Mouse (Mus musculus) heart, postnatal 4 days (tissue): ENCODE measurements around the gene Hnrnpul1. TPM values are rescaled to one million over a fixed set of nuclear protein-coding genes. Genes with fewer than 3 reads are reported as not detected.
"Not testable (repeated sequence)": the region's sequence is repeated elsewhere in the genome, so short reads cannot be mapped to it uniquely, and the experiment has no call there.

Experiments
- DNase-seq: peaks from one replicate; pipeline ENCODE4 v3.0.0; 2021
- total RNA-seq, 2 experiments: library from RNA; stranded (reverse); gene quantifications; 2 replicates each; pipeline ENCODE4 v1.2.3; 2021

The Hnrnpul1 gene
- 100 to 1,000 TPM; 147 to 149 TPM for total RNA-seq

DNA sequence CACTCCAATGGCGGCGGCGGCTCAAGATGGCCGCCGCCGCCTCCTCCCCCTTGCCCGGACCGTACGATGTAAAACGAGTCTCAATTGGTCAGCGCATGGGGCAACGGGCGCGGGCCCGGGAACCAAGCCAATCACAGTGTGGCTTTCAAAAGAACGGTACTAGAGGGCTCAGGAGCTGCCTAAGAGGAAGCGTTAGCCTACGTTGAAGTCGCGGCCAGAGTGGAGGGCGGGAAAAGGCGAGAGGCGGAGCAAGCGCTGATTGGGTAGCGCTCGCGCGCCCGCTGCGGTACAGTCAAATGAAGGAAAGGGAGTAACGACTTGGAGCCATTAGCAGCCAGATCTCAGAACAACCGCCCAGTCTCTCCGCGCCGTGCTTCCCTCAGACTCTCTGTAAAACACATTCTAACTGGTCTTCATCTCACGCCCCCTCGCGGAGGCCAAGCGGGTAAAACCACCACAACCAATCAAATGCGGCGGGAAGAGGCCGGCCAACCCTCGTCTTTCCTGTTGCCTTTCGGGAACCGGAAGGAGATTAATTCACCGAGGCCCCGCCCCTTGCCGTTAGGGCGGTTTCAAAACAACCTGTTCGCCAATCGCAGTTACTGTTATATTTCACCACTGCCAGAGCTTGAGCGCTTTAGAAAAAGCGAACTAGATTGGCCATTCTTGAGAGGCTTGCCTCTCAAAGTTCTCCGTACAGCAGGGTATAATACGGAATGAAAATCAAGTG, at the start of gene Hnrnpul1:
Hnrnpul1 (minus strand) TSS at position 20 of the 730 bp plus-strand sequence.
- DNase-seq, result peak; percentile 99

DNA sequence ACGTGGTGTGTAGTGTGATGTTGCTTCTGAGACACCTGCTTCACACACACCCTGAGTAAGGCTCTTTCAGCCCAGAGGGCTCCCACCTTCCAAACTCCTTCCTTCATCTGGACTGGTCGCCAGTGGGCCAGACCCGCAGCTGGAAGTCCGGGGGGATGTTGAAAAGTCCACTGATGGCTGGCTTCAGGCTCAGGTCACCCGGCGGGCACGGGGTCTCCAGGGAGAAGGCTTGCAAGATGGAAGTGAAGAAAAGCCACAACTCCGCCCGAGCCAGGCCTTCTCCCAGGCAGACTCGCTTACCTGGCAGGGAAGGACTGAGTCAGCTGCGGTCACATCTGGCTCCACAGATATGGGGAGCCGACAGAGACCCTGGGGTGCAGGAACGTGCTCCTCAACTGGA, 48.9 kb upstream of the Hnrnpul1 start:
- DNase-seq, result peak; percentile 61

DNA sequence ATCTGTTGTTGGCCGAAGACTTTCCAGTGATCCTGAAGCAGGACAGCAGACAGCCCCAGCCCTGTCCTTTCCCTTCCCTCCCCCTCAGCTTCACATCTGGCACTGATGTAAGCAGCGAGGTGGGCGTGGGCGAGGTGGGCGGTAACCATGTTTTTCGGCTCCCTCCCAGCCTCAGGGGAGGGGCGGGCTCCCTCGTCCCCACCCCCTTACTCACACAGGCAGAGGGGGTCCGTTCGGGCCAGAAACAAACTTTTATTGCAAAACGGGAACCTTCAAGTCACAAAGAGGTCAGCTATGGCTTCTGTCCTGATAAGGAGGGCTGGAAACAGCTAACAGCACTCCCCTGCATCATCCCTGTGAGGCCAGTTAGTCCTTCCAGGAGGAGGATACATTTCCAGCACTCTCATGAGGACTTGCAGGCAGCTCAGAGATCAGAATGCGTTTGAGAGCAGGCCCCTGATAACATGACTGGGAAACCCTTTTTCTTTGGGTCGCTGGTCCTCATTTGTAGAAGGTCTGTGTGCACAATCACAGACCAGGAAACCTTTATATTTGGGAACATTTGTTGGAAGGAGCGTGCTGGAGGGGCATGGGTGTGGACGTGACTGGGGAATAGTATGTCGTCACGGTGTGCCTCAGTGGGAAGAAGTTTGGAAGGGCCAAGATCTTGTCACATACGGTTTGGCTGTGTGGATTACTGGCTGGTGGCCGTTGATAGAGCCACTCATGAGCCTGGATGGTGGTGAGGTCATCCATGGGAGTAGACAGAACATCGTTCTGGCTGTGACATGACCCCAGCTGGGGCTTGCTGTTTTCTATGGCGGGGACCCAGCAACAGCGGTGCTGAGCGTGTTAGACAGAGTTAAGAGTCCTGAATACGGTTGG, 47.9 kb upstream of the Hnrnpul1 start:
- DNase-seq, result peak; percentile 90

- DNase-seq, result no peak
Observed at GRCm38 (mm10) chr7:25801031-25801430, 46.5 kb upstream of the Hnrnpul1 start.

DNA sequence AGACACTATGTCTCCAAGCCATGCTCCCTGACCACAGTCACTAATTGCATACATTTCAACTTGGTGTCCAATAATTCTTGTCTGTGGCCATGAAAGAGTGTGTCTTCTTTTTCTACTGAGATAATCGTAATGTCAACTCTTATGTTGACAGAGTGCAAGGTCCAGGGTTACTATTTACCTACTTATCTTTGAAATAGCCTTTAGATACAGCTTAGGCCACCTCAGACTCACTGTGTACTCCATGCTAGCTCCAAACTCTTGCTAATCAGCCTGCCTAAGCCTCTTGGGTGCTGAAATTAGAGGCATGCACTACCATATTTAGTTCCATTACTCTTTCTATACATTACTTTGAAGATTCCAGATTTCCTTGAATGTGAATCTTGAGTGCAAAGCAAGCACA, 44.8 kb upstream of the Hnrnpul1 start:
- no peak for DNase-seq

DNA sequence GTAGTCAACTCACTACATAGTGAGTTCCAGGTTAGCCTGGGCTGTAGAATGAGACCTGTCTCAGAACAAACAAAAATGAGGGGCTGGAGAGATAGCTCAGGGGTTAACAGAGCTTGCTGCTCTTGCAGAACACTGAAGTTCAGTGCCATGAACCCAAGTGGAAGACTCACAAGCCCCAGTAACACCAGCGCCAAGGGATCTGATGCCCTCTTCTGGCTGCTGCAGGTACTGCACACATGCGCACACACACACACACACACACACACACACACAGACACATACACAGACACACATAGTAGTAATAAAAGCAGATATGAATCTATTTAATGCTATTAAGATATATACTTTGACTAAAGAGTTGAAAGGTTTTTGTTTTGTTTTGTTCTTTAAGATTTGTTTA, 44.0 kb upstream of the Hnrnpul1 start:
- no peak for DNase-seq

DNA sequence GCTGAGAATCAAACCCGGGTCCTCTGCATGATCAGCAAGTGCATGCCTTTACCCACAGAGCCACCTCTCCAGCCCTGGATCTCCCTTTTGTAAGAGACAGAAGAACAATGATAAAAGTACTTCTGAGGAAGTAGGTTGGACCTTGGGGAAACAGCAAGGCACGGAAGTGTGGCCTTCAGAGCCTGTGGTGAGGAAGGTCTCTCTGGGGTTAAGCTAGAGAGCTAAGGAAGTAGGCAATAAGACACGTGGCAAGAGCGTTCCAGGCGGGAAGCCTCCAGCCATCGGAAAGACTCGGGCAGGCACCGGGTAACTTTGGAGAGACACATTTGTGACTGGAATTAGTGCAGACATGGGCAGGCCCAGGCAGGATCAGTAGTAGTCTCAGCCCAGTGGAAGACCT, 40.2 kb upstream of the Hnrnpul1 start:
- no peak for DNase-seq

DNA sequence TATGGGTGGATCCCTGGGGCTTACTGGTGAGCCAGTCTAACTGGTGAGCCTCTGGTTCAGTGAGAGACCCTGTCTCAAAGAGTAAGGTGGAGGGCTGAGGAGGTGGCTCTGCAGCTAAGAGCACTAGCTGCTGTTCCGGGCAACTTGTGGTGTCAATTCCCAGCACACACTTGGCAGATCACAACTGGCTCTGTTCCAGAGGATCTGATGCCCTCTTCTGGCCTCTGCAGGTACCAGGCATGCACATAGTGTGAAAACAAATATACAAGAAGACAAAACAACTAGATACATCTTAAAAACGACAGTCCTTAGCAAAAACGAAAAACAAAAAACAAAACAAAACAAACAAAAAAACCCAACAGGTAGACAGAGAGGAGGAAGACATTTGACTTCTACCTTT, 39.1 kb upstream of the Hnrnpul1 start:
- DNase-seq, result peak; percentile 64

GRCm38 (mm10) chr7:25792966-25793365, 38.4 kb upstream of the Hnrnpul1 start:
- DNase-seq, result not testable (repeated sequence)

DNA sequence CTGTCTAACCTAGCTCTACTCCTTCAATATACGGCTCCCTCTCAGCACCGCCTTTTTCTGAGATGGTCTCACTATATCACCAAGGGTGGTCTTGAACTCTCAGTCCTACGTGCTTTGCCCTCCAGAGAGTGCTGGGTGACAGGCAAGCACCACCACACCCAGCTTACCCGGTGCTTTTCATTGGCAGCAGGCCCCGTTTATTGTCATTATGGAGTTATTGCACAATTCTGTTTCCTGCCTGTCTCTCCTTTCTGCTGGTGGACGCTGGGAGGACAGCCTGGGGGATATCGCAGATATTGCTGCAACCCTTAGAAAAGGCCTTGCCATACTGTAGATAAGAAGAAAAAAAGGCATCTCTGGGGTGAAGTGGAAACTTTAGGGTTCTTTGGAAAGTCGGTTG, 36.1 kb upstream of the Hnrnpul1 start:
- peak; percentile 37 for DNase-seq

- no peak for DNase-seq
Observed at GRCm38 (mm10) chr7:25789129-25789440, 34.5 kb upstream of the Hnrnpul1 start.

- DNase-seq, result peak; percentile 82
Observed at GRCm38 (mm10) chr7:25788220-25789128, 33.9 kb upstream of the Hnrnpul1 start, which contains the start of gene Axl. Gene Axl, minus strand, starts transcription at chr7:25788705.

- DNase-seq, result peak; percentile 54
Observed at GRCm38 (mm10) chr7:25787456-25788219, 33.1 kb upstream of the Hnrnpul1 start.

DNA sequence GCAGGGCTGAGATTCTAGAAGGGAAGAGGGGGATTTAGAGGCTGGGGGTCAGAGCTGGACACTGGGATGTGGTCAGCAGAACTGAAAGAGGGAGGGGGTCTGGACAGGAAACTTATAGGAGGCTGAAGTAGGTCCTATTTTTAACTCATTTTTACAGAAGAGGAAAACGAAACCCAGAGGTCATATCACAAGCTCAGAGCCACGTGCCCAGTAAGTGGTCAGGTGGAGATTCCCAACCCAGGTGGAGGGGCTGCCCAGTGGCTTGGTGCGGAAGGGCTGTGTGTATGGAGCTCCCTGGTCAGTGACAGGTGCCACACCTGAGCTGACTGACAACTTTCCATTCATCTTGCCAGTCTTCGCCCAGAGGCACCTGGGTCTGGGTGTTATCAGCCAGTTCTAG, 32.4 kb upstream of the Hnrnpul1 start:
- DNase-seq, result no peak

- DNase-seq, result no peak
Observed at GRCm38 (mm10) chr7:25785752-25786151, 31.2 kb upstream of the Hnrnpul1 start.

- DNase-seq, result no peak
Observed at GRCm38 (mm10) chr7:25784808-25785207, 30.3 kb upstream of the Hnrnpul1 start.

- DNase-seq, result no peak
Observed at GRCm38 (mm10) chr7:25783746-25784145, 29.2 kb upstream of the Hnrnpul1 start.

- DNase-seq, result no peak
Observed at GRCm38 (mm10) chr7:25782744-25783143, 28.2 kb upstream of the Hnrnpul1 start.

- DNase-seq, result peak; percentile 38
Observed at GRCm38 (mm10) chr7:25781937-25782610, 27.5 kb upstream of the Hnrnpul1 start.

DNA sequence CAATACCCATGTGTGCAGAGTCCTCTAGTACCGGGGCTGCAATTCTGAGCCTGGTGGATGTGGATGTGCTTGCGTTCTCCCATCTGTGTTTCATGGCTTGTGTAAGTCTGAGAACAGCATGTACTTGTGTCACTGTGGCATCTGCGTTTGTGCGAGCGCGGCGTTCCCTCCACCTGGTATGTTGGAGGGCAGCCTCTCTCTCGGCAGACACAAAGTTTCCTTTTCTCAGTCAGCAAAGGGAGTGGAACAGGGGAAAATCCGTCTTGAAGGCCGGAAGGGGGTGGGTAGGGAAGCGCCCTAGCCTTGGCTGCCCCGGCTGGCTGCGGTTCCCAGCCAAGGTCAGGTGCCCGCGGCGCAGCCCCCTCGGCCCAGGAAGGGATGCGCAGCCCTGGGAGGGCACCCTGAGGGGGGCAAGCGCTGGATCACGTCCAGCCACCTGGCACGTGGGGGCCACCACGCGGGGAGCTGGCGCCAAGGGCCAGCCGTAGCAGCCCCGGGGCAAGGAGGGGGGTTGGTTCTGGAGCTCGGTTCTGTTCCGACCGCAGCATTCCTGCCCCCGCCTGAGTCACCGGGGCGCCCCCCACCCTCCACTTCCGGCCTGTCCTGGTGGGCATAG, 26.9 kb upstream of the Hnrnpul1 start:
- DNase-seq, result peak; percentile 49

- no peak for DNase-seq
Observed at GRCm38 (mm10) chr7:25780753-25781152, 26.2 kb upstream of the Hnrnpul1 start.
